Mouse (Mus musculus): ENCODE results near the gene Rprd1b.

Gene Rprd1b

DNA sequence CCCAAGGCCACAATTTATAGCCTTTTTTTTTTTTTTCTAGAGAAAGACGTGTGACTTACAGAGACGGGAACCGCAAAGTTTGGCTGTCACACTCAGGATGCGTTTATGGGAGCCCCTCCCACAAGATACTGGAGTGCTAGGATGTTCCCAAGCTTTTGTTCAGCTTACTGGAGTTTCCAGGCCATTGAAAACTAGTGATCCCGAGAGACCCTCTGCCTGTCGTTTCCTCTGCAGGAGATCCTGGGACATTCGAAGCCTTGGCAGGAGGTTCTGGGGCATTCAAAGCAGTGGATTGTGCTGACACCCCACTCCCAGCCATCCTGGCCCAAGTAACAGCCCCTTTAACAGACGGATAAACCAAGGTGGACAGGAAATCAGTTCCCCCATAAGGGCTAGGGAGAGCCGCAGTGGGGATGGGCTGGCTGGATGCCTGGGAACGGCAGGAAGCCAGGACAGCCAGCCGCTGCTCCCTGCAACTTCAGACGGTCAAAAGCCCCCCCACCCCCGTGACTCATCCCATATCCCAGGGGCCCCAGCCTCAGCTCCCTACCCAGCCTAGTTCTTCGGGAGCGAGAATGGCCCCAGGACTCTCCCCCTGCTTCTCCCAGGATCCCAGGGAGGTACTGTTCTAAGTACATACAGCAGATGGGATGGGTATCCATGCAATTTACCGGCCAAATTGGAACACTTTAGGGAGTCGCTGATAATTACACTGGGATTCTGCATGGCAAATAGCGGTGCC lies 151.2 kb downstream of the Rprd1b start:
- CTCF ChIA-PET = interaction anchor here (0.6 to 6.8 kb wide), 17 partner anchors 14 to 362 kb away, joined by 3 to 78 read pairs (median 8); partner anchors contain the start of gene Tgm2 (in 1 of the 4)

DNA sequence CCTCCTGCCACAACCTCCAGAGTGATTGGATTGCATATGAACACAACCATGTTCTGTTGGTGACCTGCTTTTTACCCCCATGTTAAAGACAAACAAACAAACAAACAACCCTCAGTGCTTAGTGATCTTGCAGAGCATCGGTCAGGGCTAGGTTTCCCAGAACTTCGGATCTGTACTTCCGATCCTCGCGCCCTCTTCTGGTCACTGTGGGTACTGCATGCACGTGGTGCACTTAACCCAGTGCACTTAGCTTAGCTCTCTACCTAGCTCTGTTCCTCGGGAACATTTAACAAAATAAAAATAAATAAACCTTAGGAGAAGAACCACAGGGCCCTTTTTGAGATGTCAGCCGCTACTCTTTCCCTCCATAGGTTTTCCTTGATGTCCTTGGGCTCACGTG lies 152.5 kb downstream of the Rprd1b start:
- ChIA-PET CTCF (interaction anchor here (0.6 to 6.8 kb wide), 31 partner anchors 9 to 488 kb away, joined by 3 to 78 read pairs (median 4); partner anchors contain the start of gene Tgm2 (in 1 of the 4)), POLR2A (interaction anchor here (0.8 to 7.4 kb wide), 21 partner anchors 8 to 547 kb away, joined by 3 to 204 read pairs (median 4); no protein-coding TSS in a partner anchor)

More for the DNA sequence above, 151.2 kb downstream of the Rprd1b start:
- POLR2A ChIA-PET = interaction anchor here in 3 of 4 experiments (0.6 to 7.4 kb wide), 14 partner anchors 15 to 898 kb away, joined by 3 to 204 read pairs (median 4); no protein-coding TSS in a partner anchor

Measured in embryonic stem cell, embryonic (primary cell).